Mouse (Mus musculus): ENCODE measurements around the gene Drap1. TPM values are rescaled to one million over a fixed set of nuclear protein-coding genes. Genes with fewer than 3 reads are reported as not detected.

Drap1 gene
- polyA plus RNA-seq (2017; shearing (Covaris generic)): 75.7 TPM

GRCm38 (mm10) chr19:5424782-5425741 is at the start of gene Drap1, which contains the start of gene AI837181:
Gene Drap1 (minus strand): TSS chr19:5424979.
Gene AI837181 (plus strand): TSS chr19:5425144.

GRCm38 (mm10) chr19:5473720-5474119 is 48.9 kb upstream of the Drap1 start, which contains the start of gene Efemp2:
Gene Efemp2 (plus strand): TSS chr19:5473954.

DNA sequence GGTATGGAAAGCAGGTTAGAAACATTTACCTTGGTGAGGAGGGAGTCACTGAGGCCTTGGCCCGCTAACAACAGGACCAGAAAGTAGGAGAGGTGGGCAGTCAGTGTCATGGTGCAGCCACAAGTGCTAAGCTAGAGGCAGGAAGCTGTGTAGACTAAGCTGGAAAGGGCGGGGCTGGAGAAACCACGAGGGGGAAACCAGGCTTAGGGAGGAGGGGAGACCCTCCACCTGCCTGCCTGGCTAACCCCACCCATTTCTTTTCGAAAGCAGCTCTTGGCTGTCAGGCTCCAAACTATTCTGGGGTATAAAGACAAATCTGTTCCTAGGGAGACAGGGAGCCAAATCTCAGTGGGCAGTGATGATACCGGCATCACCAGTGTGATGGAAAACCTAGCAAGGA is 43.6 kb upstream of the Drap1 start, which contains the start of gene Ctsw:
Ctsw (minus strand) TSS at position 134 of the 400 bp plus-strand sequence.

GRCm38 (mm10) chr19:5460465-5460911 is 35.7 kb upstream of the Drap1 start, which contains the start of gene Fibp:
Gene Fibp (plus strand): TSS chr19:5460615.

GRCm38 (mm10) chr19:5457746-5458442 is 33.1 kb upstream of the Drap1 start, which contains the start of gene Ccdc85b:
Gene Ccdc85b (minus strand): TSS chr19:5457894.

GRCm38 (mm10) chr19:5447515-5448353 is 23.0 kb upstream of the Drap1 start, which contains the start of gene Fosl1:
Gene Fosl1 (plus strand): TSS chr19:5447547.

DNA sequence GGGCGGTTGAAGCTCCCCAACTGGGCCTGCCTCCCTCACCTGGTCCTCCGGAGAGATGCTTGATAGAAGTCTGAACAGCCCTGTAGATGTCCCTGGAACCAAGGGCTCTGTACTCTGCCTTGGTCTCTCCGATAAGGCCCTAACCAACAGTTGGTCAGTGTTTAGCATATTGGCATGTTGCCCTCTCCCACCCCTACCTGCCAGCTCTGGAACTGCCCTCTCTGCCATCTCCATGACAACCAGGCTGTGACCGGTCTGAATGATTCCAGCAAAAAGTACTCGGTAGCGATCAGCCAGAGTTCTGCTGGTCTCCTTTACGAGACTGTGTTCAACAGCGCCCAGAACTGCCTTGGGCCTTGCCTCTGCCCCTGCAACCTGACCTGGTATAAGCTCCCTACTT is 22.5 kb downstream of the Drap1 start, which contains the start of gene Tsga10ip:
Tsga10ip (minus strand) TSS at position 234 of the 400 bp plus-strand sequence.

GRCm38 (mm10) chr19:5388588-5389242 is 36.1 kb downstream of the Drap1 start, which contains the start of gene Sart1:
Gene Sart1 (minus strand): TSS chr19:5388703.

Other genes with a start within 250 kb of the Drap1 start
- gene Pacs1, start 151.9 kb downstream of the Drap1 start, polyA plus RNA-seq (2017; shearing (Covaris generic)): 16.5 TPM
- 415 TPM for gene Sf3b2, start 129.5 kb downstream of the Drap1 start, polyA plus RNA-seq (2017; shearing (Covaris generic))
- gene Gal3st3, start 126.6 kb downstream of the Drap1 start, polyA plus RNA-seq (2017; shearing (Covaris generic)): not detected
- not detected for gene Catsper1, start 89.2 kb downstream of the Drap1 start, polyA plus RNA-seq (2017; shearing (Covaris generic))
- 2.0 TPM for gene Cst6, start 75.4 kb downstream of the Drap1 start, polyA plus RNA-seq (2017; shearing (Covaris generic))
- 58.1 TPM for gene Eif1ad, start 58.2 kb downstream of the Drap1 start, polyA plus RNA-seq (2017; shearing (Covaris generic))
- 305 TPM for gene Banf1, start 57.8 kb downstream of the Drap1 start, polyA plus RNA-seq (2017; shearing (Covaris generic))
- gene Sart1, start 36.3 kb downstream of the Drap1 start, polyA plus RNA-seq (2017; shearing (Covaris generic)): 35.0 TPM
- gene Tsga10ip, start 22.5 kb downstream of the Drap1 start, polyA plus RNA-seq (2017; shearing (Covaris generic)): 0.60 TPM
- 19.2 TPM for gene AI837181, start 165 bp upstream of the Drap1 start, polyA plus RNA-seq (2017; shearing (Covaris generic))
- not detected for gene Fosl1, start 22.6 kb upstream of the Drap1 start, polyA plus RNA-seq (2017; shearing (Covaris generic))
- 5.3 TPM for gene Ccdc85b, start 32.9 kb upstream of the Drap1 start, polyA plus RNA-seq (2017; shearing (Covaris generic))
- gene Fibp, start 35.6 kb upstream of the Drap1 start, polyA plus RNA-seq (2017; shearing (Covaris generic)): 148 TPM
- gene Ctsw, start 43.5 kb upstream of the Drap1 start, polyA plus RNA-seq (2017; shearing (Covaris generic)): 81.4 TPM
- gene Efemp2, start 49.0 kb upstream of the Drap1 start, polyA plus RNA-seq (2017; shearing (Covaris generic)): 2.5 TPM
- 81.3 TPM for gene Mus81, start 63.4 kb upstream of the Drap1 start, polyA plus RNA-seq (2017; shearing (Covaris generic))
- 4,076 TPM for gene Cfl1, start 65.5 kb upstream of the Drap1 start, polyA plus RNA-seq (2017; shearing (Covaris generic))
- gene 1700020D05Rik, start 78.8 kb upstream of the Drap1 start, polyA plus RNA-seq (2017; shearing (Covaris generic)): 0.45 TPM
- 20.1 TPM for gene Snx32, start 85.6 kb upstream of the Drap1 start, polyA plus RNA-seq (2017; shearing (Covaris generic))
- gene Ovol1, start 135.7 kb upstream of the Drap1 start, polyA plus RNA-seq (2017; shearing (Covaris generic)): not detected
- 21.4 TPM for gene Ap5b1, start 143.0 kb upstream of the Drap1 start, polyA plus RNA-seq (2017; shearing (Covaris generic))
- gene Rnaseh2c, start 176.9 kb upstream of the Drap1 start, polyA plus RNA-seq (2017; shearing (Covaris generic)): 145 TPM
- gene Kat5, start 185.3 kb upstream of the Drap1 start, polyA plus RNA-seq (2017; shearing (Covaris generic)): 51.5 TPM
- gene Rela, start 212.5 kb upstream of the Drap1 start, polyA plus RNA-seq (2017; shearing (Covaris generic)): 151 TPM
- gene Sipa1, start 238.7 kb upstream of the Drap1 start, polyA plus RNA-seq (2017; shearing (Covaris generic)): 75.3 TPM

Data from activated CD4-positive, CD25-positive, alpha-beta regulatory T cell, adult 9 weeks (primary cell).